Mouse (Mus musculus) kidney, postnatal 0 days (tissue): ENCODE data around the gene Nf2. TPM values are rescaled to one million over a fixed set of nuclear protein-coding genes. Genes with fewer than 3 reads are reported as not detected.

Source experiments
- ATAC-seq: fragments of 200-750 bp; cut with Nextera tagmentation; replicated peaks from 2 replicates; pipeline ENCODE4 v1.8.0; 2017; ENCODE audit warnings: low read depth, moderate number of reproducible peaks, moderate TSS enrichment, moderate library complexity; ENCODE audit not compliant: low FRiP score
- DNase-seq: peaks from one replicate; pipeline ENCODE4 v3.0.0-alpha.2; 2016; ENCODE audit warnings: low spot score
- H3K27ac ChIP-seq: fragments of 300-500 bp; sonication (generic); 2 replicates; pipeline ENCODE4 v1.5.1; 2014; ENCODE audit warnings: mild to moderate bottlenecking
- H3K27me3 ChIP-seq: fragments of 300-500 bp; sonication (generic); 2 replicates; pipeline ENCODE4 v1.6.1; 2014; ENCODE audit warnings: low read length, mixed read lengths; ENCODE audit not compliant: insufficient read depth
- H3K36me3 ChIP-seq: fragments of 300-500 bp; sonication (generic); 2 replicates; pipeline ENCODE4 v1.6.1; 2014; ENCODE audit warnings: low read length, mixed read lengths; ENCODE audit not compliant: insufficient read depth
- H3K4me1 ChIP-seq: fragments of 300-500 bp; sonication (generic); replicated peaks from 2 replicates; pipeline ENCODE4 v1.6.1; 2014; ENCODE audit warnings: antibody characterized with exemption, low read length, mixed read lengths; ENCODE audit not compliant: insufficient read depth
- H3K4me2 ChIP-seq: fragments of 300-500 bp; sonication (generic); 2 replicates; pipeline ENCODE4 v1.6.1; 2014; ENCODE audit warnings: mild to moderate bottlenecking, low read length, moderate library complexity, mixed read lengths
- H3K4me3 ChIP-seq: fragments of 300-500 bp; sonication (generic); replicated peaks from 2 replicates; pipeline ENCODE4 v1.5.1; 2014; ENCODE audit warnings: low read depth, low read length
- H3K9ac ChIP-seq: fragments of 300-500 bp; sonication (generic); 2 replicates; pipeline ENCODE4 v1.6.1; 2014; ENCODE audit warnings: low read depth, low read length
- H3K9me3 ChIP-seq: fragments of 300-500 bp; sonication (generic); replicated peaks from 2 replicates; pipeline ENCODE4 v1.6.1; 2016; ENCODE audit warnings: low read length, inconsistent platforms, mixed read lengths
- CTCF ChIP-seq: IDR thresholded peaks from 2 replicates; pipeline ENCODE4 v1.5.1; 2016; ENCODE audit warnings: antibody characterized with exemption, low read depth, mild to moderate bottlenecking, moderate library complexity
- WGBS: fragments of 180-500 bp; shearing (Covaris S2); extraction: QIAGEN DNeasy Blood & Tissue Kit; methylation state at CpG from one replicate; pipeline ENCODE4 v1.1.7; 2014; 5-methylcytosine and 5-hydroxymethylcytosine counted together
- polyA plus RNA-seq: library from polyadenylated mRNA; unstranded; fragments of >200 nt; fragmentation: Nextera tagmentation; extraction: Ambion mirVana; gene quantifications from 2 replicates; pipeline ENCODE4 v1.2.1, GENCODE M21; 2015

Nf2 gene
- polyA plus RNA-seq, 1 experiment from 2014 or later: 33.3 TPM

DNA sequence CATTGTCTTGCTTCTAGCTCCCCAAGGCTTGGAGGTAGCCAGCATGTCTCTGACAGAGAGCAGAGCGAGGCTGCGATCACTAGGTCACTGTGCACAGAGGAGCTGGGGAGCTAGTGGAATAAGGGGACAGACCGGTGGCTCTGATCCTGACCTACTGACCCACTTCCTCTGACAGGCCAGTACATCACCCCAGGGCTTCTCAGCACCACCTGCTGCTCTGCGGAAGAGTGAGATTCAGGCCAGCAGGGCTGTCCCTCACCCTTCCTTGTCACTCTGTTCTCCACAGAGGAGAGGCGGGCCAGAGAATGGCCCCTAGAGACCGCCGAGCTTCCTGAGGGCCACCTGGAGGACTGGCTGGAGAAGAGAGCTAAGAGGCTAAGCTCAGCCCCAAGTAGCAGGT lies 117.6 kb downstream of the Nf2 start:
- no peaks in the 10 kb centered on the region for H3K9me3 ChIP-seq
- no peak overlapping the region for H3K4me2 ChIP-seq
- H3K36me3 ChIP-seq: no peaks in the 10 kb centered on the region
- no peak for ATAC-seq
- 72% methylated on average over 7 of the region's 7 CpGs for WGBS
- no peak overlapping the region for H3K4me3 ChIP-seq
- no peak overlapping the region for H3K9ac ChIP-seq
- no peak for TF ChIP-seq CTCF
- H3K27me3 ChIP-seq: no peaks in the 10 kb centered on the region
- H3K27ac ChIP-seq: no peak overlapping the region
- H3K4me1 ChIP-seq: no peaks in the 10 kb centered on the region
- no peak for DNase-seq

DNA sequence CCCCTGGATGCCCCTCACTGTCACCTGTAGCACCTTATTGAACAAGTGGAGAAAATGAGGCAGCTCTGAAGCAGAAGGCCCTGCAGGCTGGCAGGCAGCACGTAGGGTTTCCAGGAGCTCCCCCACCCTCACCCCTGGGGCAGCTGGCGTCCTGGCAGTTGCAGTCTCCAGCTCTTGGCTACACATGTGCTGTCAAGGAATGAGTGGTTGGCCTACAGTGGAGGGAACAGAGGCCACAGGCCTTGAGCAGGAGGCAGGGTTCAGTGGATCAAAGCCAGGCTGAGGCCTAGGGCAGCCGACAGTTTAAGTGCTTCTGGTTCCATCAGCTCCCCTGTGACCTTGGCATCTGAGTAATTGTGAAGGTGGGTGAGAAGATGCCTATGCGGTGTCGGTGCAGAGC lies 118.4 kb downstream of the Nf2 start:
- H3K9me3 ChIP-seq: no peaks in the 10 kb centered on the region
- H3K27me3 ChIP-seq: no peaks in the 10 kb centered on the region

DNA sequence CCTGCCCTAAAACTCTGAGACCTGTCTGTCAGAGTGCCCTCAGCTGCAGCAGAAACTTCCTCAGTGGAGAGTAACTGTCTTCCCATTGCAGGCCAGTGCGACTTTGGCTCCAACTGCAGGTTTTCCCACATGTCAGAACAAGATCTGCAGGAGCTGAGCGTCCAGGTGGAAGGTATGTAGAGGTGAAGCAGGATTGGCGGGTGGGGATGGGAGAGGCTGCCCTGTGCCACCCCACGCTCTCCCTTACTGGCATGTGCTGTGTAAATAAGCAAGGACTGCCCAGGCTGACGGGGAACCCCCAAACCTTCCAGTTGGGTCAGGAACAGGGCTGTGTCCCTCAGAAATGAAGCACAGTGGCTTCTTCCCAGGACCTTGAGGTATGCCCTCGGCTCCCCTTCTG lies 119.2 kb downstream of the Nf2 start:
- no peak for TF ChIP-seq CTCF
- H3K4me1 ChIP-seq: no peaks in the 10 kb centered on the region
- no peaks in the 10 kb centered on the region for H3K9me3 ChIP-seq
- H3K36me3 ChIP-seq: 0 out of 2 replicates have a peak, but pooled peaks cover 4% of the 10 kb centered on the region
- H3K9ac ChIP-seq: no peak overlapping the region
- DNase-seq (no peak), ATAC-seq (no peak)
- WGBS: 82% methylated on average over 6 of the region's 6 CpGs
- H3K4me2 ChIP-seq: no peak overlapping the region
- H3K4me3 ChIP-seq: no peak overlapping the region
- H3K27ac ChIP-seq: no peak overlapping the region
- no peaks in the 10 kb centered on the region for H3K27me3 ChIP-seq

More for the DNA sequence above, 118.4 kb downstream of the Nf2 start:
- H3K4me3 ChIP-seq: no peak overlapping the region
- H3K4me1 ChIP-seq: no peaks in the 10 kb centered on the region
- H3K4me2 ChIP-seq: no peak overlapping the region
- TF ChIP-seq CTCF: no peak
- no peak overlapping the region for H3K27ac ChIP-seq
- no peaks in the 10 kb centered on the region for H3K36me3 ChIP-seq
- ATAC-seq: no peak
- no peak overlapping the region for H3K9ac ChIP-seq
- WGBS: 59% methylated on average over 5 of the region's 5 CpGs
- DNase-seq: no peak

DNA sequence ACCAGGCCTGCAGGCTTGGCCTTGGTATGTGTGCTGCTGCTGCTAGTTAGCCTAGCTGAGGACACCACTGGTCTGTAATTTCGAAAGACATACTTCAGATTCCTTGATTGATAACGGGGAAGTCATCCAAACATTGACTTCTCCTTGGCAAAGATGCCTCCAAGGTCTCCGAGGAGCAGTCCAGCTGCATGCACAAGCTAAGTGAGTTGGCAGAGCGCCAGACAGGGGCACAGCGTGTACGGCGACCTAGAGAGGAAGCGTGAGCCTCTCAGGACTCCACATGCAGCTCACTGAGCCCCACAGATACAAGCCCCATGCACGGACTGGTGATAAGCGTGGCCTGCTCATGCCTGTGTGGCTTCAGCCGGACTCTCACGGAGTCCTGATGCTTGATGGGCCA lies 119.7 kb downstream of the Nf2 start:
- H3K36me3 ChIP-seq: peaks cover 7% of the 10 kb centered on the region; the same call in 1 of the 2 replicates
- H3K27me3 ChIP-seq: no peaks in the 10 kb centered on the region
- H3K4me2 ChIP-seq: no peak overlapping the region
- no peaks in the 10 kb centered on the region for H3K4me1 ChIP-seq
- no peak for ATAC-seq
- H3K27ac ChIP-seq: no peak overlapping the region
- no peak for TF ChIP-seq CTCF
- H3K9me3 ChIP-seq: no peaks in the 10 kb centered on the region
- WGBS: 54% methylated on average over 12 of the region's 12 CpGs
- DNase-seq: no peak
- no peak overlapping the region for H3K9ac ChIP-seq
- no peak overlapping the region for H3K4me3 ChIP-seq

DNA sequence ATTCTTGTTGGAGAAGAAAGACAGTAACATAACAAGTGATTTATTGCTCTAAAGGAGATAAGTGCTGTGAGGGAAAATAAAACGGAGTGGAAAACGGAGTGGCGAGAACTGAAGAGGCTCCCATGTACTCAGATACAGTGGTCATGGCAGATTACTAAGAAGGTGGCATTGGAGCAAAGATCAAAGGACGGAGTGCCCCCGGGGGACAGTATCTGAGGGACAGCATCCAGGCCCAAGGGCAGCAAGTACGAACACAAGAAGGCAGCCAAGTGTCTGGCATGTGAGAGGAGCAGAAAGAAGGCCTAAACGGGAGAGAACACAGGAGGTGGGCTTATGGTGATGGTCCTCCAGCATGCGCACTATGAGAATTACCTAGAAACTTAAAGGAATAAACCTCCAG lies 127.6 kb downstream of the Nf2 start:
- Histone ChIP-seq H3K4me1 (no peaks in the 10 kb centered on the region), H3K27me3 (no peaks in the 10 kb centered on the region), H3K4me3 (no peak overlapping the region), H3K4me2 (no peak overlapping the region), H3K9ac (no peak overlapping the region), H3K9me3 (no peaks in the 10 kb centered on the region), H3K36me3 (peaks cover 25% of the 10 kb centered on the region), H3K27ac (no peak overlapping the region)
- WGBS: 59% methylated on average over 8 of the region's 8 CpGs
- TF ChIP-seq CTCF: no peak
- ATAC-seq: no peak
- no peak for DNase-seq

DNA sequence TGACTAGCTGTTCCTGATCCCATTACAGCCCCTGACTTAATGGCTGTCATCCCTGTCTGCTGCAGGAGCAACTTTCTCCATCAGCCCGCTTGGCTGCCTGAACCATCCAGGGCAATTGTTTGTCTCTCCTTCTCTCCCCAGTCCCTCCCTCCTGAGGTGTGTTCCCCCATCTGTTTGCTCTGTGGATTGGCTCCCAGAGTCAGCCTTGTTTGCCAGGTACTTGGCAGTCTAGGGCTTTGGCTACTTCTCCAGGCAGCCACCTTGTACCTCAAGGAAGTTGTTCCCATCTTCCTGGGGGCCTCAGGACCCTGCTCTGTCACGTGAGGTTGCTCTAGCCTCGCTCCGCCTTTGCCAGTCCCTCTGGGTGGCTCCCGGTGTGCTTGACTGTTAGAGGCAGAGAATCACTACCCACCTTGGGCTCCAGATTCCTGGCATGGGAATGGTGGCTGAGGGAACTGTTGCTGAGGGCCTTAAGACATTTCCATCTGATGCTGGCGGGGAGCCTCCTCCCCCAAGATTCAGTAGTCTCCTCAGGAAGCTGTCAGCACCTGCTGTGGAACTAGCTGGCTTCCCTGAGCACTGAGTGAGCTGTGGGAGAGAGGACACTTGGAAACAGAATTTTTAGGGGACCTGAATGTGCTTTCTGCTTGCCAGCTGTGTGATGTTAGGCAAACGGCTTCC lies 128.3 kb downstream of the Nf2 start:
- DNase-seq: no peak
- no peak overlapping the region for H3K4me2 ChIP-seq
- no peak overlapping the region for H3K9ac ChIP-seq
- H3K9me3 ChIP-seq: no peaks in the 10 kb centered on the region
- no peak for ATAC-seq
- 43% methylated on average over 7 of the region's 7 CpGs for WGBS
- no peaks in the 10 kb centered on the region for H3K4me1 ChIP-seq
- TF ChIP-seq CTCF: no peak
- no peak overlapping the region for H3K4me3 ChIP-seq
- H3K27me3 ChIP-seq: no peaks in the 10 kb centered on the region
- H3K36me3 ChIP-seq: peaks cover 25% of the 10 kb centered on the region
- no peak overlapping the region for H3K27ac ChIP-seq

DNA sequence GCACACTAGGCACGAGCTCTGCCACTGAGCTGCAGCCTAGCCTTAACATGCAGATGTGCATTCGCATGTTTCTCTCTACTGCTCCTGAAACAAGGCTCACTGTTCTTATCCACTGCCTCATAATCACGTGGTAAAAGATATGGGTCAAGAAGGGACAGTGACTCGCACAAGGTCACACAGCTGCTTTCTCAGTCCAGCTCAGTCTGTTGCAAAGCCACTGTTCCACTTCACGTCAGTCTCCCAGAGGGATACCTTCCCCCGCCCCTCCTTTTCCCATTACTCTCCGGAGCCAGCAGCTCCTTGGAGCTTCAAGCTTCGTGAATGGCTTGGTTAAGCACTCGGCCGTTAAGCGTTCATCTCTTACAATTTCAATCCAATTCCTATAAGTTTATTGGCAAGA lies 128.9 kb downstream of the Nf2 start:
- ATAC-seq (no peak), DNase-seq (no peak)
- H3K27ac ChIP-seq: no peak overlapping the region
- WGBS: 51% methylated on average over 11 of the region's 11 CpGs
- no peak for TF ChIP-seq CTCF
- no peaks in the 10 kb centered on the region for H3K9me3 ChIP-seq
- H3K4me3 ChIP-seq: no peak overlapping the region
- H3K4me1 ChIP-seq: no peaks in the 10 kb centered on the region
- H3K9ac ChIP-seq: no peak overlapping the region
- no peak overlapping the region for H3K4me2 ChIP-seq
- H3K27me3 ChIP-seq: no peaks in the 10 kb centered on the region
- peaks cover 24% of the 10 kb centered on the region for H3K36me3 ChIP-seq
